ENCODE assay signal across 19 mouse cellular contexts in genomic region chr1:68155253-68155652, GRCm38 (mm10).
"Had no signal": no experiment of that assay in that cellular context is flagged by ENCODE, and none has a peak within 500 bp of the region (broad histone marks: within the 10 kb centered on the region; RNA-seq: fewer than 3 reads in every experiment).

No protein-coding gene starts in this region.

- H3K27ac ChIP-seq: kidney, embryonic 15.5 days; limb, embryonic 12.5 days; limb, embryonic 15.5 days; liver, embryonic 14.5 days; macrophage; stomach, embryonic 15.5 days had no signal

- ATAC-seq: liver, postnatal 0 days; lung, postnatal 0 days had no signal

- H3K9ac ChIP-seq: kidney, embryonic 15.5 days; limb, embryonic 12.5 days; limb, embryonic 15.5 days; liver, embryonic 14.5 days; liver, postnatal 0 days; lung, embryonic 14.5 days; stomach, embryonic 15.5 days had no signal

- DNase-seq: kidney, adult 11 months; kidney, adult 8-10 months; kidney, postnatal 10 days; kidney, postnatal 36 days; layer of hippocampus, postnatal 36 days; left cerebral cortex, postnatal 4 days; liver, postnatal 0 days; lung, embryonic 14.5 days; right cerebral cortex, postnatal 25 days; spleen, adult 18-20 months; thymus, postnatal 25 days had no signal

- H3K4me2 ChIP-seq: kidney, embryonic 15.5 days; limb, embryonic 12.5 days; limb, embryonic 15.5 days; liver, embryonic 11.5 days; lung, embryonic 14.5 days; stomach, embryonic 15.5 days had no signal

- H3K4me1 ChIP-seq: kidney, embryonic 15.5 days; limb, embryonic 12.5 days; limb, embryonic 15.5 days; stomach, embryonic 15.5 days had no signal

- H3K9me3 ChIP-seq: kidney, embryonic 15.5 days; limb, embryonic 12.5 days; limb, embryonic 15.5 days; stomach, embryonic 15.5 days had no signal

- H3K27me3 ChIP-seq: kidney, embryonic 15.5 days; limb, embryonic 12.5 days; limb, embryonic 15.5 days; stomach, embryonic 15.5 days had no signal

- H3K4me3 ChIP-seq: kidney, embryonic 15.5 days; limb, embryonic 12.5 days; limb, embryonic 15.5 days; stomach, embryonic 15.5 days had no signal

- H3K36me3 ChIP-seq: kidney, embryonic 15.5 days; limb, embryonic 12.5 days; limb, embryonic 15.5 days; stomach, embryonic 15.5 days had no signal
